Mouse (Mus musculus) embryonic facial prominence, embryonic 14.5 days (tissue): ENCODE measurements around the gene C1s1. TPM values are rescaled to one million over a fixed set of nuclear protein-coding genes. Genes with fewer than 3 reads are reported as not detected.
"Not testable (repeated sequence)": the region's sequence is repeated elsewhere in the genome, so short reads cannot be mapped to it uniquely, and the experiment has no call there.

Experiments used
- ATAC-seq: fragments of 200-750 bp; cut with Nextera tagmentation; 2 replicates; pipeline ENCODE4 v1.8.0; 2017; ENCODE audit warnings: low read depth, moderate number of reproducible peaks, moderate TSS enrichment
- DNase-seq: peaks from one replicate; pipeline ENCODE4 v3.0.0-alpha.2; 2015; ENCODE audit warnings: low spot score
- H3K27ac ChIP-seq: fragments of 300-500 bp; sonication (generic); replicated peaks from 2 replicates; pipeline ENCODE4 v1.5.1; 2014; ENCODE audit warnings: low read depth, mild to moderate bottlenecking, low read length, moderate library complexity
- H3K27me3 ChIP-seq: fragments of 300-500 bp; sonication (generic); replicated peaks from 2 replicates; pipeline ENCODE4 v1.6.1; 2014; ENCODE audit warnings: low read length; ENCODE audit not compliant: control insufficient read depth, insufficient read depth
- H3K36me3 ChIP-seq: fragments of 300-500 bp; sonication (generic); 2 replicates; pipeline ENCODE4 v1.6.1; 2014; ENCODE audit warnings: low read length, mixed read lengths; ENCODE audit not compliant: control insufficient read depth, insufficient read depth
- H3K4me1 ChIP-seq: fragments of 300-500 bp; sonication (generic); 2 replicates; pipeline ENCODE4 v1.6.1; 2014; ENCODE audit warnings: antibody characterized with exemption, low read length; ENCODE audit not compliant: control insufficient read depth, insufficient read depth
- H3K4me2 ChIP-seq: fragments of 300-500 bp; sonication (generic); 2 replicates; pipeline ENCODE4 v1.6.1; 2014; ENCODE audit warnings: low read depth, mild to moderate bottlenecking, low read length, moderate library complexity, mixed read lengths
- H3K4me3 ChIP-seq: fragments of 300-500 bp; sonication (generic); 2 replicates; pipeline ENCODE4 v1.5.1; 2014; ENCODE audit warnings: low read depth, mild to moderate bottlenecking, low read length
- H3K9ac ChIP-seq: fragments of 300-500 bp; sonication (generic); 2 replicates; pipeline ENCODE4 v1.6.1; 2014; ENCODE audit warnings: low read depth, mild to moderate bottlenecking, low read length, moderate library complexity, mixed read lengths
- H3K9me3 ChIP-seq: fragments of 300-500 bp; sonication (generic); 2 replicates; pipeline ENCODE4 v1.6.1; 2016; ENCODE audit warnings: low read length; ENCODE audit not compliant: control insufficient read depth
- WGBS: fragments of 180-500 bp; shearing (Covaris S2); extraction: QIAGEN DNeasy Blood & Tissue Kit; methylation state at CpG from one replicate; pipeline ENCODE4 v1.1.7; 2014; 5-methylcytosine and 5-hydroxymethylcytosine counted together
- polyA plus RNA-seq: library from polyadenylated mRNA; unstranded; fragments of >200 nt; fragmentation: Nextera tagmentation; extraction: Ambion mirVana; gene quantifications from 2 replicates; pipeline ENCODE4 v1.2.1, GENCODE M21; 2014

Gene C1s1
- polyA plus RNA-seq, 1 experiment from 2014 or later: 7.4 TPM

DNA sequence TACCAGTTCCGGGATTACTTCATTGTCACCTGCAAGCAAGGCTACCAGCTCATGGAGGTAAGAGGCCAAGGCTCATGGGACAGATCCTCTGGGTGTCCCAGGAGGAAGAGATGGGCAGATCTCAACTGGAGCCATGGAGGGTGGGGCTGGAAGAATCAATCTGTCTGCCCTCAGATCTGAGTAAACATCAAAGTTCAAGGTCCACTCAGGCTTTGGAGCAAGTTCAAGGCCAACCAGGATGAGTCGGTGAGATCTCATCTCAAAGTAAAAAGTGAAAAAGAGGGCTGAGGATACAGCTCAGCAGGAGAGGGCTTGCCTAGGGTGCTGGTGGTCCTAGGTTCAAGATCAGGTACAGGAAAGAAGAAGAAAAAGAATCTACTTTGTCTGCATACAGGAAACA, 19.5 kb upstream of the C1s1 start:
- not testable (repeated sequence) for H3K36me3 ChIP-seq

DNA sequence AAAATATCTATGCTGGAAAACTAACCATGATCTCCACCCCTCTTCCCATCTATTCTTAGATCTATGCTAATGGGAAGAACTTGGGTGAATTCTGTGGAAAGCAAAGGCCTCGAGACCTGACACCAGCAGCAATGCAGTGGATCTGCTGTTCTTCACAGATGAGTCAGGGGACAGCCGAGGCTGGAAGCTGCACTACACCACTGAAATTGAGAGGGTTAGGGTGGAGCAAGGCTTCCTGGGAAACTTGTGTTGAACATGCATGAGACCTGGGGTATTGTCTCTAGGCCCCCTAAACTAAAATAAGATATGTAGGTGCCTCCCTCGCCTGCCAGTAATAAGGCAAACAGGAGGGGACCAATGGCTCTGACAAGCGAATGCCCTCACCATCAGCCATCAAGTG, 19.0 kb upstream of the C1s1 start:
- not testable (repeated sequence) for H3K27ac ChIP-seq, H3K4me3 ChIP-seq, H3K27me3 ChIP-seq, H3K4me1 ChIP-seq, DNase-seq, H3K9me3 ChIP-seq, H3K4me2 ChIP-seq, H3K9ac ChIP-seq, ATAC-seq, H3K36me3 ChIP-seq
- 89% methylated on average over 4 of the region's 4 CpGs for WGBS

More for the DNA sequence above, 19.5 kb upstream of the C1s1 start:
- not testable (repeated sequence) for H3K4me1 ChIP-seq, DNase-seq, H3K27me3 ChIP-seq, H3K4me3 ChIP-seq, H3K27ac ChIP-seq, H3K9me3 ChIP-seq, H3K9ac ChIP-seq, H3K4me2 ChIP-seq, ATAC-seq
- 87% methylated on average over 1 of the region's 2 CpGs for WGBS

- DNase-seq, H3K27me3 ChIP-seq, H3K4me3 ChIP-seq, H3K4me2 ChIP-seq, ATAC-seq, H3K9ac ChIP-seq, H3K4me1 ChIP-seq, H3K36me3 ChIP-seq, H3K27ac ChIP-seq: not testable (repeated sequence)
- H3K9me3 ChIP-seq: peaks cover 13% of the 10 kb centered on the region; the same call in 1 of the 2 replicates
- WGBS: 79% methylated on average over 2 of the region's 2 CpGs
These were observed 13.8 kb upstream of the C1s1 start for GRCm38 (mm10) chr6:124555956-124556355.

GRCm38 (mm10) chr6:124552766-124553165, 10.6 kb upstream of the C1s1 start:
- Histone ChIP-seq H3K4me3 (no peak overlapping the region), H3K36me3 (no peaks in the 10 kb centered on the region), H3K4me2 (no peak overlapping the region), H3K4me1 (no peaks in the 10 kb centered on the region), H3K9me3 (peaks cover 6% of the 10 kb centered on the region; the same call in 1 of the 2 replicates), H3K27ac (no peak overlapping the region), H3K9ac (no peak overlapping the region), H3K27me3 (no peaks in the 10 kb centered on the region)
- WGBS: 60% methylated on average over 22 of the region's 22 CpGs
- ATAC-seq (no peak), DNase-seq (no peak)

DNA sequence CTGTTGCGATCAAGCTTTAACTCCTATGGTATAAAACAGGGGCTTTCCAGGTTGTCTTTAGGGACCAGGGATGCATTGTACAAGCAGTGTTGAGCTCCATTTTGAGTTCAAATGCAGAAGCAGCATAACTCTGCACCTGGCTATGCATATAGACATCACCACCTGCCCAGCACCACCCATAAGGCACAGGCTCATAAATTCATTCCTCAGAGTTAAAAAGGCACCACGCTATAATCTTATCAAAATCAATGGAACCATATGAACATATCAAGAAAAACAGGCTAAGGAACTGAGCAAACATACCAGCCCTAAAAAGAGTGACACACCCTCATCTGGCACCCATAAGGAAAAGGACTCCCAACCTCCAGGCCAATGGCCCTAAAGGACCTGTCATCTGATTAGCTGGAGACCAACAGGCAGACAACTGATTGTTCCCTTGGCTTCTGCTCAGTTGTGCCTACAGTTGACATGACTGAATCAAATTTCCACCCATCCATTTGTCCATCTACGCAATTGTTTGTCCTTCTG, 6.9 kb upstream of the C1s1 start:
- no peak overlapping the region for H3K4me3 ChIP-seq
- no peak for DNase-seq
- H3K27ac ChIP-seq: no peak overlapping the region
- peaks cover 6% of the 10 kb centered on the region; the same call in 1 of the 2 replicates for H3K9me3 ChIP-seq
- H3K27me3 ChIP-seq: no peaks in the 10 kb centered on the region
- no peak overlapping the region for H3K4me2 ChIP-seq
- ATAC-seq: no peak
- H3K4me1 ChIP-seq: no peaks in the 10 kb centered on the region
- no peak overlapping the region for H3K9ac ChIP-seq
- H3K36me3 ChIP-seq: no peaks in the 10 kb centered on the region
- 81% methylated on average over 3 of the region's 3 CpGs for WGBS

DNA sequence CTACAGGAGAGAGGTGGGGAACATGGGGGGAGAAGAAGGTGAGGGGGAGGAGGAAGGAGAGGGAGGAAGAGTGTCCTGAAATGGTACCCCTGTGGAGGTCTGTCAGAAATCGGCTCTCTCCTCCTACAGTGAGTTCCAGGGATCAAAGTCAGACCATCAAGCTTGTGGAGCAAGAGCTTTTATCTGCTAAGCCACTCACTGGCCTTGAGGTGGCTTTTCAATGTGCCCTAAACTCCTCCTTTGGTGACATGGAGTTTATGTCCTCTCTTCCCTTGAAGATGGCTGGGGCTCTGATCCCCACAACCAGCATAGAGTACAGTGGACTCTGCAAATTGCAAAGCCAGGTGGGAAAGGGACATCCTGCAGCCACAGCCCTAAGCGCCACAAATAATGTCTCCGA, 5.8 kb upstream of the C1s1 start:
- not testable (repeated sequence) for ATAC-seq, H3K4me2 ChIP-seq, DNase-seq, H3K27me3 ChIP-seq, H3K4me3 ChIP-seq, H3K9ac ChIP-seq, H3K4me1 ChIP-seq, H3K9me3 ChIP-seq, H3K27ac ChIP-seq, H3K36me3 ChIP-seq
- 91% methylated on average over 2 of the region's 3 CpGs for WGBS

- Histone ChIP-seq H3K27ac (no peak overlapping the region), H3K9me3 (no peaks in the 10 kb centered on the region), H3K27me3 (no peaks in the 10 kb centered on the region), H3K4me3 (no peak overlapping the region), H3K36me3 (no peaks in the 10 kb centered on the region), H3K4me2 (no peak overlapping the region), H3K4me1 (no peaks in the 10 kb centered on the region), H3K9ac (no peak overlapping the region)
- WGBS: 73% methylated on average over 2 of the region's 2 CpGs
- ATAC-seq (no peak), DNase-seq (no peak)
These were observed 3.3 kb upstream of the C1s1 start for GRCm38 (mm10) chr6:124545425-124545824.

GRCm38 (mm10) chr6:124544466-124544865, 2.3 kb upstream of the C1s1 start:
- DNase-seq (no peak), ATAC-seq (no peak)
- Histone ChIP-seq H3K4me2 (no peak overlapping the region), H3K27ac (no peak overlapping the region), H3K9ac (no peak overlapping the region), H3K4me1 (no peaks in the 10 kb centered on the region), H3K36me3 (no peaks in the 10 kb centered on the region), H3K27me3 (no peaks in the 10 kb centered on the region), H3K9me3 (no peaks in the 10 kb centered on the region), H3K4me3 (no peak overlapping the region)
- 75% methylated on average over 5 of the region's 6 CpGs for WGBS

GRCm38 (mm10) chr6:124541176-124541575, 983 bp downstream of the C1s1 start:
- DNase-seq, H3K9me3 ChIP-seq, H3K4me1 ChIP-seq, H3K9ac ChIP-seq, H3K27me3 ChIP-seq, H3K27ac ChIP-seq, H3K4me2 ChIP-seq, H3K4me3 ChIP-seq, H3K36me3 ChIP-seq, ATAC-seq: not testable (repeated sequence)
- 73% methylated on average over 2 of the region's 2 CpGs for WGBS
